Mouse (Mus musculus): Measurements from ENCODE around the gene Ovol3. TPM values are rescaled to one million over a fixed set of nuclear protein-coding genes. Genes with fewer than 3 reads are reported as not detected.
A peak's percentile ranks its signal among the peaks of the same experiment; 100 is the strongest.
"Not testable (repeated sequence)": the region's sequence is repeated elsewhere in the genome, so short reads cannot be mapped to it uniquely, and the experiment has no call there.

Gene Ovol3
- polyA plus RNA-seq, 1 experiment from 2014 or later = not detected

- no peaks in the 10 kb centered on the region for H3K27me3 ChIP-seq
Measured at GRCm38 (mm10) chr7:30219293-30220007, 16.1 kb downstream of the Ovol3 start.

GRCm38 (mm10) chr7:30217277-30217676 is 18.2 kb downstream of the Ovol3 start:
- H3K4me3 ChIP-seq (replicated peaks) = no peak overlapping the region
- ATAC-seq (ENCODE audit: low FRiP score) = peak; percentile 52; the same call in 1 of the 2 replicates
- no peak overlapping the region for H3K9ac ChIP-seq
- no peak overlapping the region for H3K27ac ChIP-seq
- H3K9me3 ChIP-seq = no peaks in the 10 kb centered on the region
- no peaks in the 10 kb centered on the region; the same call in 1 of the 2 replicates for H3K36me3 ChIP-seq (replicated peaks)
- H3K4me1 ChIP-seq = peaks cover 15% of the 10 kb centered on the region
- no peak overlapping the region for H3K4me2 ChIP-seq
- WGBS = 77% methylated on average over 2 of the region's 2 CpGs
- no peaks in the 10 kb centered on the region for H3K27me3 ChIP-seq

More at GRCm38 (mm10) chr7:30219293-30220007, 16.1 kb downstream of the Ovol3 start:
- H3K27ac ChIP-seq = no peak overlapping the region
- H3K9me3 ChIP-seq = no peaks in the 10 kb centered on the region
- WGBS = 6% methylated on average over 16 of the region's 16 CpGs
- H3K4me1 ChIP-seq = peaks cover 15% of the 10 kb centered on the region
- H3K4me2 ChIP-seq = peak overlapping the region; percentile 71
- peaks cover 17% of the 10 kb centered on the region for H3K36me3 ChIP-seq (replicated peaks)
- H3K9ac ChIP-seq = peak overlapping the region; percentile 51
- peak overlapping the region; percentile 38 for H3K4me3 ChIP-seq (replicated peaks)
- peak; percentile 53 for ATAC-seq (ENCODE audit: low FRiP score)

- no peak overlapping the region for H3K27ac ChIP-seq
- H3K27me3 ChIP-seq = no peaks in the 10 kb centered on the region
- peaks cover 15% of the 10 kb centered on the region for H3K4me1 ChIP-seq
- H3K4me3 ChIP-seq (replicated peaks) = no peak overlapping the region
- H3K9me3 ChIP-seq = no peaks in the 10 kb centered on the region
- ATAC-seq (ENCODE audit: low FRiP score) = peak; percentile 77
- H3K9ac ChIP-seq = no peak overlapping the region
- peak overlapping the region; percentile 32; the same call in 1 of the 2 replicates for H3K4me2 ChIP-seq
- WGBS = under 1% methylated on average over 16 of the region's 16 CpGs
- no peaks in the 10 kb centered on the region for H3K36me3 ChIP-seq (replicated peaks)
Measured at GRCm38 (mm10) chr7:30216723-30217151, 18.8 kb downstream of the Ovol3 start.

GRCm38 (mm10) chr7:30215875-30216274 is 19.6 kb downstream of the Ovol3 start:
- H3K27ac ChIP-seq = no peak overlapping the region
- H3K4me2 ChIP-seq = no peak overlapping the region
- peaks cover 15% of the 10 kb centered on the region for H3K4me1 ChIP-seq
- H3K9me3 ChIP-seq = no peaks in the 10 kb centered on the region
- no peaks in the 10 kb centered on the region for H3K27me3 ChIP-seq
- no peak for ATAC-seq (ENCODE audit: low FRiP score)
- H3K9ac ChIP-seq = no peak overlapping the region
- H3K36me3 ChIP-seq (replicated peaks) = no peaks in the 10 kb centered on the region
- 72% methylated on average over 3 of the region's 3 CpGs for WGBS
- H3K4me3 ChIP-seq (replicated peaks) = no peak overlapping the region

GRCm38 (mm10) chr7:30213881-30214280 is 21.6 kb downstream of the Ovol3 start:
- no peak for ATAC-seq (ENCODE audit: low FRiP score)
- H3K27ac ChIP-seq = no peak overlapping the region
- H3K4me2 ChIP-seq = no peak overlapping the region
- WGBS = 97% methylated on average over 3 of the region's 3 CpGs
- H3K27me3 ChIP-seq = no peaks in the 10 kb centered on the region
- no peak overlapping the region for H3K4me3 ChIP-seq (replicated peaks)
- no peaks in the 10 kb centered on the region for H3K9me3 ChIP-seq
- no peaks in the 10 kb centered on the region for H3K36me3 ChIP-seq (replicated peaks)
- no peak overlapping the region for H3K9ac ChIP-seq
- H3K4me1 ChIP-seq = peaks cover under 1% of the 10 kb centered on the region

- Histone ChIP-seq H3K36me3 (replicated peaks) (no peaks in the 10 kb centered on the region), H3K4me2 (no peak overlapping the region), H3K27me3 (no peaks in the 10 kb centered on the region), H3K4me3 (replicated peaks) (no peak overlapping the region), H3K9me3 (no peaks in the 10 kb centered on the region), H3K4me1 (no peaks in the 10 kb centered on the region), H3K27ac (no peak overlapping the region), H3K9ac (no peak overlapping the region)
- no peak for ATAC-seq (ENCODE audit: low FRiP score)
- 20% methylated on average over 4 of the region's 4 CpGs for WGBS
Measured at GRCm38 (mm10) chr7:30211025-30211424, 24.5 kb downstream of the Ovol3 start.

GRCm38 (mm10) chr7:30206364-30206763 is 29.2 kb downstream of the Ovol3 start:
- not testable (repeated sequence) for H3K4me2 ChIP-seq; H3K27me3 ChIP-seq; ATAC-seq (ENCODE audit: low FRiP score); H3K4me1 ChIP-seq; H3K27ac ChIP-seq; H3K36me3 ChIP-seq (replicated peaks); H3K9ac ChIP-seq; H3K9me3 ChIP-seq; H3K4me3 ChIP-seq (replicated peaks)
- 64% methylated on average over 5 of the region's 5 CpGs for WGBS

GRCm38 (mm10) chr7:30205383-30205782 is 30.1 kb downstream of the Ovol3 start:
- 8% methylated on average over 2 of the region's 2 CpGs for WGBS
- H3K36me3 ChIP-seq (replicated peaks) = no peaks in the 10 kb centered on the region

GRCm38 (mm10) chr7:30204380-30204779 is 31.1 kb downstream of the Ovol3 start:
- Histone ChIP-seq H3K4me2 (no peak overlapping the region), H3K4me1 (no peaks in the 10 kb centered on the region; the same call in 1 of the 2 replicates), H3K27me3 (0 out of 2 replicates have a peak, but pooled peaks cover 3% of the 10 kb centered on the region), H3K27ac (no peak overlapping the region), H3K9me3 (no peaks in the 10 kb centered on the region), H3K36me3 (replicated peaks) (no peaks in the 10 kb centered on the region), H3K9ac (no peak overlapping the region), H3K4me3 (replicated peaks) (no peak overlapping the region)
- WGBS = 39% methylated on average over 8 of the region's 8 CpGs
- no peak for ATAC-seq (ENCODE audit: low FRiP score)

More at GRCm38 (mm10) chr7:30205383-30205782, 30.1 kb downstream of the Ovol3 start:
- no peak overlapping the region for H3K27ac ChIP-seq
- no peaks in the 10 kb centered on the region for H3K9me3 ChIP-seq
- 0 out of 2 replicates have a peak, but pooled peaks cover 3% of the 10 kb centered on the region for H3K27me3 ChIP-seq
- no peak overlapping the region for H3K4me2 ChIP-seq
- H3K9ac ChIP-seq = no peak overlapping the region
- ATAC-seq (ENCODE audit: low FRiP score) = no peak
- H3K4me1 ChIP-seq = no peaks in the 10 kb centered on the region; the same call in 1 of the 2 replicates
- no peak overlapping the region for H3K4me3 ChIP-seq (replicated peaks)

GRCm38 (mm10) chr7:30202895-30203690 is 32.4 kb downstream of the Ovol3 start:
- H3K27me3 ChIP-seq = 0 out of 2 replicates have a peak, but pooled peaks cover 3% of the 10 kb centered on the region
- no peak overlapping the region for H3K4me2 ChIP-seq
- no peak for ATAC-seq (ENCODE audit: low FRiP score)
- peaks cover 3% of the 10 kb centered on the region; the same call in 1 of the 2 replicates for H3K4me1 ChIP-seq
- H3K9ac ChIP-seq = no peak overlapping the region
- WGBS = 90% methylated on average over 11 of the region's 11 CpGs
- H3K27ac ChIP-seq = no peak overlapping the region
- no peak overlapping the region for H3K4me3 ChIP-seq (replicated peaks)
- no peaks in the 10 kb centered on the region for H3K36me3 ChIP-seq (replicated peaks)
- H3K9me3 ChIP-seq = no peaks in the 10 kb centered on the region

GRCm38 (mm10) chr7:30200661-30201060 is 34.9 kb downstream of the Ovol3 start:
- not testable (repeated sequence) for H3K27ac ChIP-seq; H3K36me3 ChIP-seq (replicated peaks); H3K9ac ChIP-seq; H3K27me3 ChIP-seq; H3K4me2 ChIP-seq; H3K4me3 ChIP-seq (replicated peaks); H3K9me3 ChIP-seq; ATAC-seq (ENCODE audit: low FRiP score); H3K4me1 ChIP-seq
- WGBS = 86% methylated on average over 5 of the region's 5 CpGs

- no peak overlapping the region for H3K4me3 ChIP-seq (replicated peaks)
- no peak for ATAC-seq (ENCODE audit: low FRiP score)
- H3K27ac ChIP-seq = no peak overlapping the region
- H3K9ac ChIP-seq = no peak overlapping the region
- 0 out of 2 replicates have a peak, but pooled peaks cover 3% of the 10 kb centered on the region for H3K27me3 ChIP-seq
- no peak overlapping the region for H3K4me2 ChIP-seq
- WGBS = 80% methylated on average over 5 of the region's 5 CpGs
- no peaks in the 10 kb centered on the region for H3K36me3 ChIP-seq (replicated peaks)
- H3K9me3 ChIP-seq = no peaks in the 10 kb centered on the region
- peaks cover 5% of the 10 kb centered on the region for H3K4me1 ChIP-seq
Measured at GRCm38 (mm10) chr7:30200200-30200599, 35.3 kb downstream of the Ovol3 start.
